In the genomic region with DNA sequence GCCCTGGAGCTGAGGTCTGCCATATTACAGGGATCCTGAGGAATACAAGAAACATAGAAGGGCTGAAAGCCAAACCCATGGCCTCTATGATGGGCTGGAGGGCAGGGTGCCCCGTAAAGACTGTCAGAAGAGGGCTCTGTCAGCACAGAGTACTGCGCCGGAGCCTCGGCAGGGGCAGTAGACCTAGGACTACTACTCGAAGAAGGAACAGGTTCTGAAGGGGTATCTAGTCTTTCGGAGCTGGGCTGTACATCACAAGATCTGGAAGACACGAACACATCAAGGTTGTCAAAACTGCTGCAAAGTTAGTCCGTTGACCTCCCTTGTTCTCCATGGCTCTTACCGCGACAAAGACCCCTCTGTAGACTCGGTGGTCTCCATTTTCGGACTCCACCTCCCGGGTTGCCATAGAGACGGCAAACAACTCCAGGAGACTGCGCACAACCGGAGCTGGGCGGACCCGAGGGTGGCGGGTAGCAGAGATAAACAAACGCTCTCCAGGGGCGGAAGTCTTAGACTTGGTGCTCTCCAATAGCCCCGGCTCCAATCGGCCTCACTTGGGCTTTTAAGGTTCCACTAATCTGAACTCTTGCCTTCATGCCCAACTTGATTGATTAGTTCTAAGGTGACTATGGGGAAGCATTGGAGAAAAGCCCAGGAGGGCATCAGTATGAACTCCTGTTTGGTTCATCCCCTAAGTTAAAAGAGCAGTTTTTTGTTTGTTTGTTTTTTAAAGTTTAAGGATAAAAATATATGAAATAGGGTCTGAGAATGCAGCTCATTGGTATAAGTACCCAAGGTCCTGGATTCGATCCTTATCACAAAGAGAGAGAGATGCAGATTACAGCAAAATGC, we compare ENCODE assay signal across 9 mouse cellular contexts. TPM values are rescaled to one million over a fixed set of nuclear protein-coding genes. Genes with fewer than 3 reads are reported as not detected.
A peak's percentile ranks its signal among the peaks of the same experiment; 100 is the strongest.
DNase-seq lines count a peak whose midpoint lies in the region; ATAC-seq and TF ChIP-seq lines count a peak whose summit lies in the region.
"Had no signal": no experiment of that assay in that cellular context is flagged by ENCODE, and none has a peak within 500 bp of the region (broad histone marks: within the 10 kb centered on the region; RNA-seq: fewer than 3 reads in every experiment).

A gene (minus strand): TSS at position 434 of the 855 bp plus-strand sequence.

- peak within 1 kb of the TSS; percentile 50 for H3K4me2 ChIP-seq in embryonic facial prominence, embryonic 14.5 days (ENCODE audit: low read depth, low read length)
- H3K4me2 ChIP-seq in hindbrain, embryonic 13.5 days = peak within 1 kb of the TSS; percentile 51
- peak within 1 kb of the TSS; percentile 50 for H3K4me2 ChIP-seq in liver, embryonic 14.5 days (ENCODE audit: low read depth)
- H3K4me2 ChIP-seq in neural tube, embryonic 11.5 days (ENCODE audit: low read depth) = peak within 1 kb of the TSS; percentile 32

- H3K27me3 ChIP-seq in embryonic facial prominence, embryonic 14.5 days (replicated peaks; ENCODE audit: control insufficient read depth, insufficient read depth, low read length) = no peaks in the 10 kb centered on the region
- peaks cover 1% of the 10 kb centered on the region; the same call in 1 of the 2 replicates for H3K27me3 ChIP-seq in hindbrain, embryonic 13.5 days
- no peaks in the 10 kb centered on the region for H3K27me3 ChIP-seq in liver, embryonic 14.5 days (ENCODE audit: control insufficient read depth, insufficient read depth, low read length)
- H3K27me3 ChIP-seq in neural tube, embryonic 11.5 days (ENCODE audit: control insufficient read depth, insufficient read depth, low read length) = no peaks in the 10 kb centered on the region

- TF ChIP-seq EP300 in liver, embryonic 14.5 days (IDR thresholded peaks at IDR 0.05; ENCODE audit: low read depth) = no peak

- H3K4me1 ChIP-seq in embryonic facial prominence, embryonic 14.5 days (ENCODE audit: control insufficient read depth, insufficient read depth, low read length) = no peaks in the 10 kb centered on the region
- H3K4me1 ChIP-seq in hindbrain, embryonic 13.5 days (replicated peaks) = peaks cover 31% of the 10 kb centered on the region
- peaks cover 3 to 11% of the 10 kb centered on the region in 2 experiments for H3K4me1 ChIP-seq in liver, embryonic 14.5 days (replicated peaks; ENCODE audit: control insufficient read depth in 2 of 2, insufficient read depth in 2 of 2, low read length in 1 of 2)
- peaks cover 7% of the 10 kb centered on the region; the same call in 1 of the 2 replicates for H3K4me1 ChIP-seq in neural tube, embryonic 11.5 days (ENCODE audit: control insufficient read depth, insufficient read depth, low read length)

- H3K9me3 ChIP-seq in embryonic facial prominence, embryonic 14.5 days (ENCODE audit: control insufficient read depth, low read length) = peaks cover 8% of the 10 kb centered on the region; the same call in 1 of the 2 replicates
- no peaks in the 10 kb centered on the region for H3K9me3 ChIP-seq in hindbrain, embryonic 13.5 days
- H3K9me3 ChIP-seq in liver, embryonic 14.5 days (ENCODE audit: control insufficient read depth, low read length) = peaks cover 5% of the 10 kb centered on the region
- H3K9me3 ChIP-seq in neural tube, embryonic 11.5 days (ENCODE audit: control insufficient read depth, low read length) = no peaks in the 10 kb centered on the region

- 12% methylated on average over 24 of the region's 24 CpGs for WGBS in embryonic facial prominence, embryonic 14.5 days
- 12% methylated on average over 24 of the region's 24 CpGs for WGBS in hindbrain, embryonic 13.5 days
- 12% methylated on average over 24 of the region's 24 CpGs for WGBS in liver, embryonic 14.5 days (ENCODE audit: insufficient replicate concordance)
- WGBS in neural tube, embryonic 11.5 days = 17% methylated on average over 24 of the region's 24 CpGs

- H3K27ac ChIP-seq in embryonic facial prominence, embryonic 14.5 days (replicated peaks; ENCODE audit: low read depth, low read length) = no peak within 1 kb of the TSS; the same call in 1 of the 2 replicates
- peak within 1 kb of the TSS; percentile 56 for H3K27ac ChIP-seq in hindbrain, embryonic 13.5 days
- H3K27ac ChIP-seq in liver, embryonic 14.5 days = no peak within 1 kb of the TSS
- H3K27ac ChIP-seq in neural tube, embryonic 11.5 days (ENCODE audit: low read depth, low read length) = no peak within 1 kb of the TSS

- peak within 1 kb of the TSS; percentile 28 for H3K4me3 ChIP-seq in embryonic facial prominence, embryonic 14.5 days (ENCODE audit: low read depth, low read length)
- H3K4me3 ChIP-seq in hindbrain, embryonic 13.5 days = peak within 1 kb of the TSS; percentile 33
- peak within 1 kb of the TSS; percentile 17 to 57 for H3K4me3 ChIP-seq in liver, embryonic 14.5 days (ENCODE audit: insufficient read depth in 1 of 2, low read depth in 2 of 2, low read length in 2 of 2)
- peak within 1 kb of the TSS; percentile 19; the same call in 1 of the 2 replicates for H3K4me3 ChIP-seq in neural tube, embryonic 11.5 days (ENCODE audit: low read depth, low read length)
- H3K4me3 ChIP-seq: megakaryocyte, embryonic 14.5 days had no signal

- peak within 1 kb of the TSS; percentile 32; the same call in 1 of the 2 replicates for H3K9ac ChIP-seq in embryonic facial prominence, embryonic 14.5 days (ENCODE audit: low read depth, low read length)
- H3K9ac ChIP-seq in hindbrain, embryonic 13.5 days = peak within 1 kb of the TSS; percentile 20; the same call in 1 of the 2 replicates
- H3K9ac ChIP-seq in liver, embryonic 14.5 days (replicated peaks) = no peak within 1 kb of the TSS; the same call in 1 of the 2 replicates
- no peak within 1 kb of the TSS; the same call in 1 of the 2 replicates for H3K9ac ChIP-seq in neural tube, embryonic 11.5 days (ENCODE audit: low read length)

- peak; percentile 81 to 84 for DNase-seq in right cerebral cortex, postnatal 10 days (ENCODE audit: low spot score in 2 of 2)
- no peak for DNase-seq in right cerebral cortex, adult 18-20 months
- peak; percentile 72 for DNase-seq in embryonic facial prominence, embryonic 14.5 days (ENCODE audit: low spot score)
- DNase-seq in liver, embryonic 14.5 days (ENCODE audit: low read depth in 3 of 3, low spot score in 3 of 3) = peak in 2 of 3 experiments; percentile 28 to 46
- DNase-seq in neural tube, embryonic 11.5 days (ENCODE audit: low spot score) = peak; percentile 72
- no peak for DNase-seq in gastrocnemius, adult 18-20 months (ENCODE audit: low spot score)
- DNase-seq in left cerebral cortex, adult 18-20 months (ENCODE audit: low spot score in 2 of 2) = no peak

- TF ChIP-seq CTCF in liver, embryonic 14.5 days (IDR thresholded peaks at IDR 0.05; ENCODE audit: low read depth) = no peak

- peaks cover 24% of the 10 kb centered on the region for H3K36me3 ChIP-seq in embryonic facial prominence, embryonic 14.5 days (ENCODE audit: control insufficient read depth, insufficient read depth, low read length)
- peaks cover 37% of the 10 kb centered on the region for H3K36me3 ChIP-seq in hindbrain, embryonic 13.5 days
- H3K36me3 ChIP-seq in liver, embryonic 14.5 days (replicated peaks; ENCODE audit: control insufficient read depth, insufficient read depth, low read depth) = no peaks in the 10 kb centered on the region
- no peaks in the 10 kb centered on the region; the same call in 1 of the 2 replicates for H3K36me3 ChIP-seq in neural tube, embryonic 11.5 days (ENCODE audit: control insufficient read depth, insufficient read depth, low read length)

- no peak for ATAC-seq in embryonic facial prominence, embryonic 14.5 days (ENCODE audit: low read depth)
- no peak for ATAC-seq in hindbrain, embryonic 13.5 days (ENCODE audit: low FRiP score)
- ATAC-seq in liver, embryonic 14.5 days (ENCODE audit: insufficient read depth) = no peak
- ATAC-seq in neural tube, embryonic 11.5 days (ENCODE audit: insufficient read depth, low FRiP score, low TSS enrichment) = no peak

RNA-seq across cellular contexts. Expression of the gene that starts here (rescaled TPM):
- polyA plus RNA-seq in embryonic facial prominence, embryonic 14.5 days (2014; fragmentation: Nextera tagmentation; extraction: Ambion mirVana) = 1.5 and 4.0 TPM in 2 replicates
- polyA plus RNA-seq in hindbrain, embryonic 13.5 days (2015; fragmentation: Nextera tagmentation; extraction: Ambion mirVana) = 6.1 and 8.4 TPM in 2 replicates
- polyA plus RNA-seq in liver, embryonic 14.5 days (2012; rRNA removed) = 0.16 and 0.31 TPM in 2 replicates
- 0.24 TPM in 1 of 2 replicates, not detected in the other for polyA plus RNA-seq in liver, embryonic 14.5 days (2014; fragmentation: Nextera tagmentation; extraction: Ambion mirVana)
- 0.89 and 1.1 TPM in 2 replicates for polyA plus RNA-seq in neural tube, embryonic 11.5 days (2014; fragmentation: Nextera tagmentation; extraction: Ambion mirVana)
- total RNA-seq in gastrocnemius, adult 18-20 months (2021) = not detected
- total RNA-seq in left cerebral cortex, adult 18-20 months (2021) = 1 to 10 TPM in 1 of 2 experiments, under 1 TPM in 1; 0.87 to 2.1 TPM

Comparison
In these comparisons a context has a peak if more than half of its experiments do, and no peak if none do; other contexts are left out.
1. DNase-seq: peak in right cerebral cortex, postnatal 10 days (2 of 2), embryonic facial prominence, embryonic 14.5 days (single experiment) and neural tube, embryonic 11.5 days (single experiment); none in right cerebral cortex, adult 18-20 months (single experiment), gastrocnemius, adult 18-20 months (single experiment) and left cerebral cortex, adult 18-20 months (0 of 2).
2. Peak in DNase-seq, H3K4me3 ChIP-seq and H3K4me2 ChIP-seq in liver, embryonic 14.5 days; RNA of the gene not detected or under 1 TPM.
3. H3K9ac ChIP-seq: peak in embryonic facial prominence, embryonic 14.5 days (single experiment) and hindbrain, embryonic 13.5 days (single experiment); none in liver, embryonic 14.5 days (single experiment) and neural tube, embryonic 11.5 days (single experiment).
4. Peak in every context shown above with its lines, with median percentiles within 50 percentile points of each other: H3K4me2 ChIP-seq and H3K4me3 ChIP-seq.